In the genomic region with DNA sequence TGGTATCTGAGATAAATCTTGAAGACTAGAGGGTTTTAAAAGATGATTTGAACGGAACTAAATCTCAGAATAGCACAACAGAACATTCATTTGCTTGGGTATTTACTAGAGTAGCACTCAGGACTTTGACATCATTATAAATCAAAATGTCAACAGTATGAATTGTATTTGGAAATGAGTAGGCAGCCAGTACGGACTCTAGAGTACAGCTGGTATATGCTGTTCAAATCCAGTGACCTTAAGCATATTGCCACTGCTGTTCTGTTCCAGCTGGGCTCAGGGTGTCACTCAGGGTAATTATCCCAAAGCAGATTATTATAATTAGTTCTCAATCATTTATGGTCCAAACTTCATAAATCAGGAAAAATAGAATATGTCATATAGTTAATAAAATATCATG, we compare ENCODE assay signal across 13 mouse cellular contexts.
"Had no signal": no experiment of that assay in that cellular context is flagged by ENCODE, and none has a peak within 500 bp of the region (broad histone marks: within the 10 kb centered on the region; RNA-seq: fewer than 3 reads in every experiment).

No protein-coding gene starts in this region.

- H3K4me3 ChIP-seq: megakaryocyte, embryonic 14.5 days; midbrain, embryonic 15.5 days; neural tube, embryonic 12.5 days had no signal

- DNase-seq: lung, adult 18-20 months; lung, embryonic 14.5 days; lung, postnatal 10 days; lung, postnatal 4 days; right cerebral cortex, postnatal 14 days; thymus, adult 18-20 months; thymus, postnatal 14 days; thymus, postnatal 36 days had no signal

- H3K9ac ChIP-seq: liver, embryonic 14.5 days; lung, embryonic 14.5 days; midbrain, embryonic 15.5 days; neural tube, embryonic 12.5 days had no signal

- ATAC-seq: midbrain, embryonic 15.5 days had no signal

- H3K27me3 ChIP-seq: megakaryocyte, embryonic 14.5 days; midbrain, embryonic 15.5 days; neural tube, embryonic 12.5 days had no signal

- H3K27ac ChIP-seq: liver, embryonic 14.5 days; midbrain, embryonic 15.5 days; neural tube, embryonic 12.5 days had no signal

- H3K9me3 ChIP-seq: megakaryocyte, embryonic 14.5 days; midbrain, embryonic 15.5 days; neural tube, embryonic 12.5 days had no signal

- H3K4me1 ChIP-seq: megakaryocyte, embryonic 14.5 days; midbrain, embryonic 15.5 days; neural tube, embryonic 12.5 days had no signal

- H3K36me3 ChIP-seq: midbrain, embryonic 15.5 days; neural tube, embryonic 12.5 days had no signal

- H3K4me2 ChIP-seq: lung, embryonic 14.5 days; midbrain, embryonic 11.5 days; midbrain, embryonic 15.5 days; neural tube, embryonic 12.5 days had no signal
